ENCODE assay signal across 8 mouse cellular contexts in genomic region chr19:6401951-6402350, GRCm38 (mm10). TPM values are rescaled to one million over a fixed set of nuclear protein-coding genes. Genes with fewer than 3 reads are reported as not detected.
A peak's percentile ranks its signal among the peaks of the same experiment; 100 is the strongest.
DNase-seq lines count a peak whose midpoint lies in the region; ATAC-seq and TF ChIP-seq lines count a peak whose summit lies in the region.

No protein-coding gene starts in this region.

- H3K4me2 ChIP-seq in forebrain, embryonic 16.5 days (ENCODE audit: low read length), result peak overlapping the region; percentile 94
- H3K4me2 ChIP-seq in stomach, embryonic 16.5 days (ENCODE audit: low read depth, low read length), result peak overlapping the region; percentile 100

- DNase-seq in kidney, adult 11 months, result peak; percentile 67
- peak; percentile 51 to 61 for DNase-seq in lung, adult 18-20 months
- DNase-seq in thymus, postnatal 10 days (ENCODE audit: low spot score in 2 of 2), result no peak
- no peak for DNase-seq in right cerebral cortex, adult 2 months (ENCODE audit: low spot score in 2 of 2)
- DNase-seq in cerebellum, postnatal 36 days, result no peak

- WGBS in forebrain, embryonic 16.5 days, result 20% methylated on average over 9 of the region's 9 CpGs
- 11% methylated on average over 9 of the region's 9 CpGs for WGBS in stomach, embryonic 16.5 days

- no peaks in the 10 kb centered on the region for H3K36me3 ChIP-seq in forebrain, embryonic 16.5 days (ENCODE audit: control insufficient read depth, insufficient read depth)
- no peaks in the 10 kb centered on the region for H3K36me3 ChIP-seq in stomach, embryonic 16.5 days (ENCODE audit: control insufficient read depth, insufficient read depth, low read length)

- H3K27ac ChIP-seq in bone marrow macrophage, adult 2 months (ENCODE audit: insufficient read depth, low read depth, low read length), result no peak overlapping the region
- H3K27ac ChIP-seq in forebrain, embryonic 16.5 days (ENCODE audit: low read length), result no peak overlapping the region
- H3K27ac ChIP-seq in stomach, embryonic 16.5 days (ENCODE audit: low read length), result peak overlapping the region; percentile 19; the same call in 1 of the 2 replicates

- TF ChIP-seq POLR2A in bone marrow macrophage, adult 2 months (IDR thresholded peaks at IDR 0.05; ENCODE audit: borderline replicate concordance, low read depth, low read length), result no peak

- peak overlapping the region; percentile 56 for H3K4me3 ChIP-seq in bone marrow macrophage, adult 2 months (ENCODE audit: insufficient read depth, low read length)
- H3K4me3 ChIP-seq in forebrain, embryonic 16.5 days (replicated peaks; ENCODE audit: low read length), result peak overlapping the region; percentile 68; the same call in 1 of the 2 replicates
- H3K4me3 ChIP-seq in stomach, embryonic 16.5 days (replicated peaks; ENCODE audit: low read length), result peak overlapping the region; percentile 66

- no peak for ATAC-seq in forebrain, embryonic 16.5 days
- no peak for ATAC-seq in stomach, embryonic 16.5 days (ENCODE audit: insufficient read depth, low FRiP score)

- H3K9ac ChIP-seq in forebrain, embryonic 16.5 days (replicated peaks; ENCODE audit: low read depth, low read length), result no peak overlapping the region
- H3K9ac ChIP-seq in stomach, embryonic 16.5 days (ENCODE audit: low read length), result peak overlapping the region; percentile 82; the same call in 1 of the 2 replicates

- H3K9me3 ChIP-seq in forebrain, embryonic 16.5 days (ENCODE audit: control insufficient read depth, low read length), result no peaks in the 10 kb centered on the region
- H3K9me3 ChIP-seq in stomach, embryonic 16.5 days (replicated peaks; ENCODE audit: control insufficient read depth, low read length), result no peaks in the 10 kb centered on the region

- H3K27me3 ChIP-seq in forebrain, embryonic 16.5 days (replicated peaks; ENCODE audit: control insufficient read depth, insufficient read depth, low read length), result peaks cover 10% of the 10 kb centered on the region
- peaks cover 26% of the 10 kb centered on the region for H3K27me3 ChIP-seq in stomach, embryonic 16.5 days (ENCODE audit: control insufficient read depth, insufficient read depth, low read length)

- no peak for TF ChIP-seq CTCF in bone marrow macrophage, adult 2 months (IDR thresholded peaks at IDR 0.05; ENCODE audit: low read depth, low read length)

- peaks cover 9% of the 10 kb centered on the region for H3K4me1 ChIP-seq in bone marrow macrophage, adult 2 months (ENCODE audit: control insufficient read depth, insufficient read depth, low read length)
- H3K4me1 ChIP-seq in forebrain, embryonic 16.5 days (replicated peaks; ENCODE audit: control insufficient read depth, insufficient read depth, low read length), result peaks cover 33% of the 10 kb centered on the region
- H3K4me1 ChIP-seq in stomach, embryonic 16.5 days (ENCODE audit: control insufficient read depth, insufficient read depth, low read length), result peaks cover 34% of the 10 kb centered on the region

RNA-seq across cellular contexts. Expression of gene Rasgrp2, which starts 2.8 kb away (rescaled TPM):
- 5.9 and 7.7 TPM in 2 replicates for polyA plus RNA-seq in bone marrow macrophage, adult 2 months (2012; ENCODE audit: insufficient read depth, insufficient read length, missing spikeins)
- polyA plus RNA-seq in forebrain, embryonic 16.5 days (2015; fragmentation: Nextera tagmentation; extraction: Ambion mirVana), result 48.8 and 60.8 TPM in 2 replicates
- 72.6 and 74.2 TPM in 2 replicates for polyA plus RNA-seq in stomach, embryonic 16.5 days (2015; fragmentation: Nextera tagmentation; extraction: Ambion mirVana)

RNA-seq across cellular contexts. Expression of gene Nrxn2, which starts 16.6 kb away (rescaled TPM):
- polyA plus RNA-seq in bone marrow macrophage, adult 2 months (2012; ENCODE audit: insufficient read depth, insufficient read length, missing spikeins), result not detected in 2 replicates
- polyA plus RNA-seq in forebrain, embryonic 16.5 days (2015; fragmentation: Nextera tagmentation; extraction: Ambion mirVana), result 28.1 and 28.5 TPM in 2 replicates
- 0.91 and 0.98 TPM in 2 replicates for polyA plus RNA-seq in stomach, embryonic 16.5 days (2015; fragmentation: Nextera tagmentation; extraction: Ambion mirVana)

RNA-seq across cellular contexts. Expression of gene Pygm, which starts 17.8 kb away (rescaled TPM):
- 0.97 and 2.1 TPM in 2 replicates for polyA plus RNA-seq in bone marrow macrophage, adult 2 months (2012; ENCODE audit: insufficient read depth, insufficient read length, missing spikeins)
- polyA plus RNA-seq in forebrain, embryonic 16.5 days (2015; fragmentation: Nextera tagmentation; extraction: Ambion mirVana), result 2.4 and 2.8 TPM in 2 replicates
- polyA plus RNA-seq in stomach, embryonic 16.5 days (2015; fragmentation: Nextera tagmentation; extraction: Ambion mirVana), result 17.7 and 55.0 TPM in 2 replicates

RNA-seq across cellular contexts. Expression of gene Sf1, which starts 38.5 kb away (rescaled TPM):
- 159 and 170 TPM in 2 replicates for polyA plus RNA-seq in bone marrow macrophage, adult 2 months (2012; ENCODE audit: insufficient read depth, insufficient read length, missing spikeins)
- polyA plus RNA-seq in forebrain, embryonic 16.5 days (2015; fragmentation: Nextera tagmentation; extraction: Ambion mirVana), result 122 and 127 TPM in 2 replicates
- polyA plus RNA-seq in stomach, embryonic 16.5 days (2015; fragmentation: Nextera tagmentation; extraction: Ambion mirVana), result 94.5 and 95.1 TPM in 2 replicates

Comparison
In these comparisons a context has a peak if more than half of its experiments do, and no peak if none do; other contexts are left out.
1. DNase-seq: peak in kidney, adult 11 months (single experiment) and lung, adult 18-20 months (2 of 2); none in thymus, postnatal 10 days (0 of 2), right cerebral cortex, adult 2 months (0 of 2) and cerebellum, postnatal 36 days (0 of 2).
2. RNA of gene Nrxn2, which starts 16.6 kb away (polyA plus RNA-seq): 28.1 to 28.5 TPM in forebrain, embryonic 16.5 days; 0.91 to 0.98 TPM in stomach, embryonic 16.5 days and not detected in bone marrow macrophage, adult 2 months; every median in the first group is over 10 times any median in the second.
3. Peak in every context shown above with its lines, with median percentiles within 50 percentile points of each other: H3K4me3 ChIP-seq.